Mouse (Mus musculus) gastrocnemius, adult 2 months (tissue): ENCODE data around the gene Tmem52. TPM values are rescaled to one million over a fixed set of nuclear protein-coding genes. Genes with fewer than 3 reads are reported as not detected.

Experiments
- DNase-seq: peaks from one replicate; pipeline ENCODE4 v3.0.0; 2022
- H3K27ac ChIP-seq: fragments of 200-600 bp; 2 replicates; pipeline ENCODE4 v1.8.1; 2022; ENCODE audit warnings: mild to moderate bottlenecking
- H3K4me3 ChIP-seq: fragments of 200-600 bp; 2 replicates; pipeline ENCODE4 v1.8.1; 2022; ENCODE audit warnings: mild to moderate bottlenecking, moderate library complexity
- CTCF ChIP-seq: fragments of 200-600 bp; IDR thresholded peaks from 2 replicates; pipeline ENCODE4 v1.8.1; 2022; ENCODE audit warnings: antibody characterized with exemption, mild to moderate bottlenecking, moderate library complexity
- intact Hi-C: fragments of 180-260 bp; cut with DNase I; formaldehyde crosslinking; loops from one replicate; pipeline ENCODE4 v1.15.1; 2025
- total RNA-seq, 2 experiments: library from RNA; stranded (reverse); gene quantifications; 2 replicates each; pipeline ENCODE4 v1.2.3; 2021

Gene Tmem52
- total RNA-seq, 2 experiments from 2014 or later, result 215 to 248 TPM

DNA sequence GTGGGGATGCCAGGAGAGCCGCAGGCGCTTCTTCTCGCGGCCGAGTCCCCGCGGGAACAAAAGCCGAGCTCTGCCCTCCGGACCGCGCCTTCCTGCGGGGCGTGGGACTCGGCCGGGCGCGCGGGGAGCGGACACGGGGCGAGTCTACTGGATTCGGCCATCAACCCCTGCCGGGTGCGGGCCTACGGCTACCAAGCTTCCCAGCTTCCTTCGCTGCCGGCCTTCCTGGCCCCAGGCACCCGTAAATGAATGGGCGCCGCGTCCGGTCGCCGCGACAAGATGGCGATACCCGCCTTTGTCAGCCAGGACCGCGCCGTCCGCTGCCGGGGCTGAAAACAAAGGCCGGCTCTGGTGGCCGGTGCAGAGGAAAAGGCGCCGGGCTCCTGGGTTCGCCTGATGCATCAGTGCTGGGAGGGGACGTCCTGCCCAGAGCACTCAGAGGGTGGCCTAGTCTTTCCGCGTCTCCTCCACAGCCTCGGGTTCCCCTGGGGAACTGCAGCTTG is 23.3 kb downstream of the Tmem52 start:
- Histone ChIP-seq H3K27ac (peak overlapping the region; percentile 95), H3K4me3 (peak overlapping the region; percentile 91)
- no peak for TF ChIP-seq CTCF
- intact Hi-C loops, result loop anchor here (2.0 kb wide), 1 partner anchor 69 kb away; no protein-coding TSS in a partner anchor
- peak; percentile 71 for DNase-seq

DNA sequence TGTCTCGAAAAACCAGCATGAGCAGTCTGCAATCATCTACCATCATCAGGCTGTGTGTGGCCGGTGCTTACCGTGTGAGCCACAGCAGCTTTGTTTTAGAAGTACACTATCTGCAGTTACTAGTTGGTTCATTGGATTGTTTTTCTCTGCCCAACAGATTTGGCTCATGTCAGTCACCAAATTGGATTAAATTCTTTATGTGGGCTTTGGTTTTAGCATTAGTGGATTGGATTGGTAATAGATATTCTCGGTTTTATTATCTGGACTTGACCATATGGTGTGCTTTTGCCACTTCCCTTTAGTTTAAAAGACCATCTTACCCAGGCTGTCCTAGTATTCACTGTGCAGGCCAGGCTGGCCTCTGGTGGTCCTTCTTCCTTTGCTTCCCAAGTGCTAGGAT is 26.0 kb downstream of the Tmem52 start:
- intact Hi-C loops, result no loop called here
- TF ChIP-seq CTCF, result no peak

DNA sequence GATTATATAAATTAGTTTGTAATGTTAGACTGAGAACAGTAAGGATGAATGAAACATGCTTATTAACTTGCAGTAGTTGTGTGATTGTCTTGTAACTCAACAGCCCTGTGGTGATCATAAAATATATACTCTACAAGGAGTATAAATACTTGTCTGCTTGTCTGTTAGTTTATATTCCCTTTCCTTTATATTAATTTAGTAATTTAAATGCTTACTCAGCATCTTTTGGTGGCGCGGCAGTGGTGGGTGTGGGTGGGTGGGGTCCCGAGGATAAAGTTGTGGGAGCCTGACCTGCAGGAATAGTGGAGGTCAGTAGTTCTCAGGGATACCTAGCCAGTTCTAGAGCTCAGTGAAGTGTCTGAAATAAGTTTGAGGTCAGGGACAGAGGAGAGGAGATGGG is 29.0 kb downstream of the Tmem52 start:
- no peak for TF ChIP-seq CTCF

More for the DNA sequence above, 26.0 kb downstream of the Tmem52 start:
- no peak for DNase-seq
- Histone ChIP-seq H3K27ac (no peak overlapping the region), H3K4me3 (no peak overlapping the region)

DNA sequence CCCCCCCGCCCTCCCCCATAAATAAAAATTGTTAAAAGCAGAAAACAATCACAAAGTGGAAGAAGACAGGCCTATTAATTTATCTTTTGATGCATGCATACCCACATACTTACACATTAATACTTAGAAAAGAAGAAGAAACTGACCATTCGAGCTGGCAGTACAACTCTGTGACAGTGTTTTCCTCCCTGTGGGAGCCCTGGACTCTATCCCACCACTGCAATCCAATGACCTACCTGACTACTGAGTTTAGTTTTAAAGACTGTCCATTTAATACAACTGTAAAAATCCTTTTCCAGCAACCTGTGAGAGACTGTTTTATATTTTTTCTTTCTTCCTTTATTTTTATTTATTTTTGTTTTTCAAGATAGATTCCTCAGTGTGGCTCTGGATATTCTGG is 32.2 kb downstream of the Tmem52 start:
- no peak for TF ChIP-seq CTCF
- DNase-seq, result no peak
- intact Hi-C loops, result no loop called here
- Histone ChIP-seq H3K4me3 (no peak overlapping the region), H3K27ac (no peak overlapping the region)

More for the DNA sequence above, 29.0 kb downstream of the Tmem52 start:
- intact Hi-C loops, result loop anchor here (2.0 kb wide), 1 partner anchor 19 kb away; no protein-coding TSS in a partner anchor
- DNase-seq, result no peak
- no peak overlapping the region for H3K27ac ChIP-seq
- H3K4me3 ChIP-seq, result no peak overlapping the region

DNA sequence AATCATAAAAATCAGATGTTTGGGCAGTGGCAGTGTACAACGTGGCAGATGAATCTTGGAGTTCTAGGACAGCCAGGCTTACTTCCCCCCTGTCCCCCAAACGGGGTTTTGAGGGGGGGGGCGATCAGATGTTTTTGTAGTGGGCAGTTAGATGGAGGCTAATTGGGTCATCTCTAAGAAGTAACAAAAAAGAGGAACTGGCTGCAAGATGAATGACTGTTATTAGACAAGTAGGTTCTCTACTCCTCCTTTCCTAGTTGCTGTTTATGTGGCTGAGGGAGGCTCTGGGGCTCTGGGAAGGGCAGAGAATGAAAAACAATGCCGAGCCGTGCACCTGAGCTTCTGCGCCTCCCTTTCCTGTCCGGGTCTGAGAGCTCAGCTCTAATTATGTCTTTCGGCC is 36.2 kb downstream of the Tmem52 start:
- Histone ChIP-seq H3K4me3 (0 out of 2 replicates have a peak overlapping the region, but pooled peaks have one; percentile 18), H3K27ac (0 out of 2 replicates have a peak overlapping the region, but pooled peaks have one; percentile 7)
- intact Hi-C loops, result no loop called here
- TF ChIP-seq CTCF, result no peak
- no peak for DNase-seq

DNA sequence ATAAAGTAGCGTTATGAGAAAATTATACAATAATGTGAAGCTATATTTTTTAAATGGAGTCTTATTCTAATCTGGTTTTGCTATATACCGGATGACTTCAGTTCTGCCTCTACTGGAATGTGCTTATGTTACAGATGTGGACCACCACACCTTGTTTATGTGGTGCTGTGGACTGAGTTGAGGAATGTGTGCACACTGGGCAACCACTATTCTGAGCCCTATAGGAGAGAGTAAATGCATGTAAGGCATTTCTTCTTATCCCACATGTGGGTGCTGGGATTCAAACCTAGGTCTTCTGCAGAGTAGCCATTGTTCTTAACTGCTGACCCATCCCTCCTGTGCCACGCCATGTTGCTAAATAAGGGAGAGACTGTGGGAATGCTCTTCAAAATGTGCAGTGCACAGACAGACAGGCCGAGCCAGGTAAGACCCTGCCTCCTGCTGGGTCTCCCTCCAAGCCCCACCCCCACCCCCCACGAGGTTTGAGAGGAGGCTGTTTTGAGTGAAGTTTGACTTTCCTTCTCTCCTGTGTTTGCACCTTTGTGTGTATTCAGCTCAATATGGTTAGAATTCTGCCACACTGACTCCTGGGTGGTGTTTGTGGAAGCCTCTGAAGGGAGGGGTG is 36.9 kb downstream of the Tmem52 start:
- H3K27ac ChIP-seq, result no peak overlapping the region
- TF ChIP-seq CTCF, result no peak
- DNase-seq, result no peak
- intact Hi-C loops, result no loop called here
- H3K4me3 ChIP-seq, result no peak overlapping the region

DNA sequence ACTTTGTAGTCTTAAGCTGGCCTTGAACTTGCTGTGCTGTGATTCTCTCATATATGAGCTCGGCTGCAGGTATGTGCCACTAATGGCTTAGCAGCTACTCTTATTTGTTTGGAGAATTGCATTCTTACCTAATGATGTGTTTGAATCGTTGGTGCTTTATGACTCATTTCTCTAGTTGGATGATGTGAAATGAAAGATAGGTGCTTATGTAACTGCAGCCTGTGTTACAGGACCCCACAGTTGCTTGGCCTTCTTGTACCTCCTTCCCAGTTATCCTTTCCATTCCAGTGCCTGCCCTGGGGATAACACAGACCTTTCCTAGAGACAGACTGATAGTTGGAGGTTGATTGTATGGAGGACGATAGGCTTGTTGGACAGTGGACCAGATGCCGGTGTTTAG is 39.7 kb downstream of the Tmem52 start:
- Histone ChIP-seq H3K27ac (no peak overlapping the region), H3K4me3 (no peak overlapping the region)
- DNase-seq, result no peak
- TF ChIP-seq CTCF, result no peak
- intact Hi-C loops, result no loop called here

DNA sequence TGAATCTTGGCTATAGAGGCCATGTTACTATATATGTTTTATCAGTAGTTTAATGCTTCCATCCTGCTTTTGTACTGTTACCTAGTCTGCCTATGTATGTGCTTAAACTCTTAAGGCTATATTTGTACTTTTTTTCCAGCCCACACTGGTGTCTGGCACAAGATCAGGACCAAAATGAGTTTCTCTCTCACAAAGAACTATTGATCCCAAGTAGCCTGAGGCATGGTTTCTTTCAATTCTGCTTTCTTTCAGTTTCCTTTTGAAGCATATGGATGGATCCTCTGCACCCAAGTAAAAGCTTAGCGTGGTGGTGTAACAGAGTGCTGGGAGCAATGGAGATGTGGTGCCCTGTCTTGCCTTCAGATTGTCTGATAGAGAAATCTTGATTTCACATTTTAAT is 42.1 kb downstream of the Tmem52 start:
- Histone ChIP-seq H3K27ac (no peak overlapping the region), H3K4me3 (no peak overlapping the region)
- intact Hi-C loops, result no loop called here
- no peak for DNase-seq
- no peak for TF ChIP-seq CTCF

DNA sequence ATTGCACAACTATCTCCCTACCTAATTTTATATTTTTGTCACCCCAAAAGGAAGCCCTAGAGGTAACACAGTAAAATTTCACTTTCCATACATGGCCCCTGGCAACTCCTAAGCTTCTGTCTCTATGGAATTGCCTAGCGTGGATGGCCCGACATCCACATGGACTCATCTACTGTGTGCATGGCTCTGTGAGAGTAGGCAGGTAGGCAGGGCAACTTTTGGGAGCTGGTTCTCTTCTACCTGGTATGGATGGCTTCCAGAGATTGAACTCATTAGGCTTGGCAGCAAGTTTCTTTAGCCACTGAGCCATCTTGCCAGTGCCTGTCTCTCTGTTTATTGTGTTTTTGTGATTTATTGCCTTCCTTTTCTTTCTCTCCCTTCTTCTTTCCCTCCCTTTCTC is 45.9 kb downstream of the Tmem52 start:
- Histone ChIP-seq H3K4me3 (no peak overlapping the region), H3K27ac (no peak overlapping the region)
- intact Hi-C loops, result no loop called here
- TF ChIP-seq CTCF, result no peak
- no peak for DNase-seq

DNA sequence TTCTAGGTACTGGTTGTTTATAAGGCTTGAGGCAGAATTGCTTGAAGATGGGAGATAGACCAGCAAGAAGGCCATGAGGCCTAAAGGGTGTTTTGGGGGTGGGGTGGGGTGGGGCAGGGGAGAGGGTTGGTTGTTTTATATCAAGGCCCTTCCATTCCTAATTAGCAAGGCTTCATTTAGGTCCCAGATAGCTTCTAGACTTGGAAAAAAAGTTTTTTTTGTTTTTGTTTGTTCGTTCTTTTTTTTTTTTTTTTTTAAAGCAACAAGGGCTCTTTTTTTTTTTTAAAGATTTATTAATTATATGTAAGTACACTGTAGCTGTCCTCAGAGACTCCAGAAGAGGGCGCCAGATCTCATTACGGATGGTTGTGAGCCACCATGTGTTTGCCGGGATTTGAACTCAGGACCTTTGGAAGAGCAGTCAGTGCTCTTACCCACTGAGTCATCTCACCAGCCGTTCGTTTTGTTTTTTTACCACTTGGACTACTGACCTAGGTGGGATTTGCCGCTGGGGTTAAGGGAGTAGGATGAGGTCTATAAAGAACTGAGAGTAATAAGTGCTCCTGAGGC is 49.1 kb downstream of the Tmem52 start:
- H3K4me3 ChIP-seq, result no peak overlapping the region
- no peak for DNase-seq
- no peak overlapping the region for H3K27ac ChIP-seq
- intact Hi-C loops, result loop anchor here (2.0 kb wide), 1 partner anchor 21 kb away; no protein-coding TSS in a partner anchor
- peak; percentile 29 for TF ChIP-seq CTCF

Other genes starting within 250 kb of the Tmem52 start
- gene Ski, start 246.5 kb upstream of the Tmem52 start, total RNA-seq, result 10 to 100 TPM; 28.5 to 35.6 TPM
- gene Faap20, start 219.3 kb upstream of the Tmem52 start, total RNA-seq, result 1 to 10 TPM; 4.6 to 6.1 TPM
- gene Prkcz, start 107.8 kb upstream of the Tmem52 start, total RNA-seq, result 1 to 10 TPM; 1.1 to 2.1 TPM
- under 1 TPM; 0.20 TPM for gene Gabrd, start 71.0 kb upstream of the Tmem52 start, total RNA-seq
- 1 to 10 TPM in 1 of 2 experiments, under 1 TPM in 1; 0.23 to 1.0 TPM for gene Cfap74, start 59.9 kb upstream of the Tmem52 start, total RNA-seq
- gene Gnb1, start 22.2 kb downstream of the Tmem52 start, total RNA-seq, result 10 to 100 TPM; 48.8 to 75.8 TPM
- gene Nadk, start 93.3 kb downstream of the Tmem52 start, total RNA-seq, result 10 to 100 TPM; 16.4 to 21.5 TPM
- 1 to 10 TPM; 3.3 to 5.7 TPM for gene Slc35e2, start 132.3 kb downstream of the Tmem52 start, total RNA-seq
- 10 to 100 TPM; 28.4 to 32.0 TPM for gene Cdk11b, start 155.7 kb downstream of the Tmem52 start, total RNA-seq
- not detected for gene Gm10563, start 176.3 kb downstream of the Tmem52 start, total RNA-seq
- 1 to 10 TPM in 1 of 2 experiments, under 1 TPM in 1; 0.64 to 3.0 TPM for gene Mmp23, start 184.3 kb downstream of the Tmem52 start, total RNA-seq
- gene Mib2, start 200.1 kb downstream of the Tmem52 start, total RNA-seq, result 10 to 100 TPM; 17.7 to 19.8 TPM
- gene Fndc10, start 225.2 kb downstream of the Tmem52 start, total RNA-seq, result 1 to 10 TPM; 1.0 to 1.5 TPM
- 10 to 100 TPM; 42.3 to 44.5 TPM for gene Ssu72, start 235.7 kb downstream of the Tmem52 start, total RNA-seq